Mouse (Mus musculus): ENCODE results near the gene Capzb. TPM values are rescaled to one million over a fixed set of nuclear protein-coding genes. Genes with fewer than 3 reads are reported as not detected.

The Capzb gene
- polyA plus RNA-seq, 1 experiment from 2014 or later, result 312 TPM

DNA sequence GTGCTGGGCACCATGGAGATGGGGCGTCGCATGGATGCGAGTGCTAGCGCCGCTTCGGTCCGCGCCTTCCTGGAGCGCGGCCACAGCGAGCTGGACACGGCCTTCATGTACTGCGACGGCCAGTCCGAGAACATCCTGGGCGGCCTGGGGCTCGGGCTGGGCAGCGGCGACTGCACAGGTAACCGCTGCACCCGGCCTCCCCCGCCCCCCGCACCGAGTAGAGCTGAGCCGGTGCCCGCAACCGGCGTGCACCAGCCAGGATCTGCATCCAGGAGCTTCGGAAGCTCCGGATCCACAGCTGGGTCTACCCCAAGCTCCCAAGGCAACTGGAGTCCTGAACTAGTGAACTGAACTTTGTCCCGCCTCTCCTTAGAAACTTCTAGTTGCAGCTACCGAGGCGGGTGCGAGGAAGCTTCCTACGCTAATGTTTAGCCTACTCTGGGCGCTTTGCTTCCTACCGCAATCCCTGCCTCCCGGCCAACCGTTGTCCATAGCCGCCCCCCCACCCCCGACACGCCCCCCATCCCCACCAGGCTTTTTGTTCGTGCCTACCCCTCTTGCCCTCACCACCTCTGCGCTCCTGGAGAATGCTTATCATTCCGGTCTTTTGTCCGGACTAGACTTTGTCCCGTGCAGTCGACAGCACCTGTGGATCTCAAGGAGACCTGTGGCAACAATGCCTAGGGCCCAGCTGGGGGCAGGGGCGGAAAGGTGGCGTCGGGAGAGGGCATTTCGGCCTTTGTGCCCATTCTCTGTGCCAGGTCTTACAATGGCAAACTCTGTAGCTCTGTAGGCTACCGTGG lies 118.4 kb downstream of the Capzb start:
- peak overlapping the region; percentile 97 for H3K4me2 ChIP-seq
- peak overlapping the region; percentile 86 for H3K4me3 ChIP-seq (replicated peaks)
- peaks cover 5% of the 10 kb centered on the region; the same call in 1 of the 2 replicates for H3K27me3 ChIP-seq
- H3K36me3 ChIP-seq (replicated peaks), result peaks cover 22% of the 10 kb centered on the region
- peak overlapping the region; percentile 91 for H3K9ac ChIP-seq
- ATAC-seq (ENCODE audit: low FRiP score), result peak; percentile 79
- peak overlapping the region; percentile 69; the same call in 1 of the 2 replicates for H3K27ac ChIP-seq
- peaks cover 26% of the 10 kb centered on the region for H3K4me1 ChIP-seq
- under 1% methylated on average over 53 of the region's 53 CpGs for WGBS
- no peaks in the 10 kb centered on the region for H3K9me3 ChIP-seq

DNA sequence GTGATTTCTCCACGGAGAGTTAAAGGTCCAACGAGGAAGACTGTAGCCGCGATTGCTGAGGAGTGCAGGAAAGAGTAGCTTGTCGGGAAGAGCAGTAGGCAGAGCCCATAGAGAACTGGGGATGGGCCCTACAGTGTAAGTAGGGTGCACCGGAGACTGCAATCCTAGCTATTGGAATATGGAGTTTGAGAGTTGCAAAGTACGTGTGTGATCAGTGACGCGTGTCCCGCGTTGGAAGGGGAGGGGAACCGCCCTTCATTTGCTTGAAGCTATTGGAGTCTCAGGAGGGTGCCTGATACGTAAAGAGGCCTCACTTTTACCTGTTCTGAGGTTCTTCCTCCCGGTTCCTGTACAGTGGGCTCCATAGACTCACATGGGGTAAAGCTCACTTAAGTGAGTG lies 119.0 kb downstream of the Capzb start:
- Histone ChIP-seq H3K27me3 (peaks cover 5% of the 10 kb centered on the region; the same call in 1 of the 2 replicates), H3K4me3 (replicated peaks) (peak overlapping the region; percentile 86), H3K4me1 (peaks cover 26% of the 10 kb centered on the region), H3K9me3 (no peaks in the 10 kb centered on the region), H3K27ac (no peak overlapping the region), H3K9ac (peak overlapping the region; percentile 91), H3K36me3 (replicated peaks) (peaks cover 22% of the 10 kb centered on the region), H3K4me2 (peak overlapping the region; percentile 97)
- ATAC-seq (ENCODE audit: low FRiP score), result no peak
- WGBS, result 24% methylated on average over 14 of the region's 14 CpGs

DNA sequence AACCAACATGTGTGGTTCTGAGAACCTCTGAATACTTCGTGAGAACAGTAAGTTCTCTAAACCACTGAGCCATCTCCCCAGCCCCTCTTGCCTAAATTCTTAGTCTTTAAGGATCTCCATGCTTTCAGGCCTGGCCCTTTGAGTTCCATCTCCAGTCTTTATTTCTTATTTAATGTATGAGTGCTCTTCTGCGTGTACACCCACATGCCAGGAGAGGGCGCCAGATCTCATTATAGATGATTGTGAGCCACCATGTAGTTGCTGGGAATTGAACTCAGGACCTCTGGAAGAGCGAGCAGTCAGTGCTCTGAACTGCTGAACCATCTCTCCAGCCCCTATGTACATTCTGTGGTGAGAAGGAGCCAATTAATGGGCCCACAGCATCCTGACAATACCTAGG lies 119.9 kb downstream of the Capzb start:
- H3K9ac ChIP-seq, result no peak overlapping the region
- H3K27me3 ChIP-seq, result peaks cover 5% of the 10 kb centered on the region; the same call in 1 of the 2 replicates
- H3K4me1 ChIP-seq, result peaks cover 26% of the 10 kb centered on the region
- no peak overlapping the region for H3K4me3 ChIP-seq (replicated peaks)
- no peak overlapping the region for H3K4me2 ChIP-seq
- WGBS, result 61% methylated on average over 4 of the region's 4 CpGs
- ATAC-seq (ENCODE audit: low FRiP score), result no peak
- peaks cover 31% of the 10 kb centered on the region for H3K36me3 ChIP-seq (replicated peaks)
- no peak overlapping the region for H3K27ac ChIP-seq
- no peaks in the 10 kb centered on the region for H3K9me3 ChIP-seq

DNA sequence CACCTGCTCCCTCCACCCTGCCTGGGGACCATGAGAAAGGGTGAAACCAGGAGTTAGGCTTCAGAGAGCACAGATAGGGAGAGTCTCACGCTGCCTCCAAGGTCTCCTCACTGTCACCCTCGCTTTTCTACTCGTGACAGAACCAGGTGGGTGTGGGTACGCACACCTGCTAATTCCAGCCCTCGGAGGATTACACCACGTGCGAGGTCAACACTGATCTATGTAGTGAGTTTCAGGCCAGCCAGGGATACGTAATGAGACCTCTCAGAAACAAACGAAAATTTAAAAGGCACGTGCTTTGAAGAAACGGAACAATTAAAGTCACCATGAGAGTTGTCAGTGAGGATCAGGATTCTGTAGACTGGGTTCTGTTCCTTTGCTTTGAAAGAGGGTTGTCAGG lies 125.8 kb downstream of the Capzb start:
- H3K9me3 ChIP-seq, result no peaks in the 10 kb centered on the region
- H3K27me3 ChIP-seq, result no peaks in the 10 kb centered on the region
- no peak overlapping the region for H3K4me2 ChIP-seq
- no peak overlapping the region for H3K4me3 ChIP-seq (replicated peaks)
- H3K9ac ChIP-seq, result no peak overlapping the region
- no peak overlapping the region for H3K27ac ChIP-seq
- WGBS, result 92% methylated on average over 11 of the region's 11 CpGs
- no peaks in the 10 kb centered on the region for H3K4me1 ChIP-seq
- peaks cover 50% of the 10 kb centered on the region for H3K36me3 ChIP-seq (replicated peaks)
- no peak for ATAC-seq (ENCODE audit: low FRiP score)

DNA sequence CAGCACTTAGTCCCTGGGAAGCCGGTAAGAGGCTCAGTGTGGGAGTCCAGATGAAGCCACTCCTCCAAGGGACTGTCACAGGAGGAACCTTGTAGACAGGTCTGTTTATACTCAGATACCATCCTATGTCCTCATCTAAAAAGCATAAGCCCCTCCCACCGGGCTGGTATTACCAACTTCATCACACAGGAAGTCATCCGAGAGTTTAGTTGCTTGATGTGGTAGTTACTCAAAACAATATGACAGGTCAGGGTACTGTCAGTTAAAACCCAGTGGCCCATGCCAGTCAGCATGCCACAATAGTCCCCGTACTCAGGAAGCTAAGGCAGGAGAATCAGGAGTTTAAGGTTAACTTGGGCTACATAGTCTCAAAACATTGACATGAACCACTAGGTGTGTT lies 127.0 kb downstream of the Capzb start:
- Histone ChIP-seq H3K27me3 (no peaks in the 10 kb centered on the region), H3K9me3 (no peaks in the 10 kb centered on the region), H3K4me3 (replicated peaks) (no peak overlapping the region), H3K4me2 (no peak overlapping the region), H3K27ac (no peak overlapping the region), H3K4me1 (no peaks in the 10 kb centered on the region), H3K9ac (no peak overlapping the region), H3K36me3 (replicated peaks) (peaks cover 41% of the 10 kb centered on the region)
- ATAC-seq (ENCODE audit: low FRiP score), result no peak
- WGBS, result 96% methylated on average over 4 of the region's 4 CpGs

DNA sequence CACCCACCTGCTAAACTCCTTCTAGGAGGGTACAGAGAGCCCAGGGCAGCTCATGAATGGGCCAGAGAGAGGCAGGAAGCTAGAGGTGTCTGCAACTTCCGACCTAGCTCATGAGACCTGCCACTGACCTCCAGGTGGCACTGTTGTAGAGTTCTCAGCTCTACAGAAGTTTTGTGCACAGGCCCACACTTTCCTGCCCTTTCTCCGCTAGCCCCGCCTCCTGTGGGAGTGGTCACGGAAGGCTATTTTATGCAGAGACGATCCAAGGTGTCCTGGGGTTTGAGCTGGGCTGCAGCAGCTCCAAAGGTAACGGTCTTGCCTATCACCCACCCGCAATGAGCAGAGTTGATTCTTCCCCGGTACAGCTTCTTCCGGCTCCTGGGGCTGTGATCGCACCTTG lies 137.9 kb downstream of the Capzb start:
- peak overlapping the region; percentile 19 for H3K4me3 ChIP-seq (replicated peaks)
- H3K36me3 ChIP-seq (replicated peaks), result no peaks in the 10 kb centered on the region
- H3K4me2 ChIP-seq, result peak overlapping the region; percentile 44
- no peak for ATAC-seq (ENCODE audit: low FRiP score)
- H3K27me3 ChIP-seq, result peaks cover 6% of the 10 kb centered on the region; the same call in 1 of the 2 replicates
- 10% methylated on average over 10 of the region's 10 CpGs for WGBS
- no peaks in the 10 kb centered on the region for H3K9me3 ChIP-seq
- no peak overlapping the region for H3K9ac ChIP-seq
- no peak overlapping the region for H3K27ac ChIP-seq
- 0 out of 2 replicates have a peak, but pooled peaks cover 5% of the 10 kb centered on the region for H3K4me1 ChIP-seq

DNA sequence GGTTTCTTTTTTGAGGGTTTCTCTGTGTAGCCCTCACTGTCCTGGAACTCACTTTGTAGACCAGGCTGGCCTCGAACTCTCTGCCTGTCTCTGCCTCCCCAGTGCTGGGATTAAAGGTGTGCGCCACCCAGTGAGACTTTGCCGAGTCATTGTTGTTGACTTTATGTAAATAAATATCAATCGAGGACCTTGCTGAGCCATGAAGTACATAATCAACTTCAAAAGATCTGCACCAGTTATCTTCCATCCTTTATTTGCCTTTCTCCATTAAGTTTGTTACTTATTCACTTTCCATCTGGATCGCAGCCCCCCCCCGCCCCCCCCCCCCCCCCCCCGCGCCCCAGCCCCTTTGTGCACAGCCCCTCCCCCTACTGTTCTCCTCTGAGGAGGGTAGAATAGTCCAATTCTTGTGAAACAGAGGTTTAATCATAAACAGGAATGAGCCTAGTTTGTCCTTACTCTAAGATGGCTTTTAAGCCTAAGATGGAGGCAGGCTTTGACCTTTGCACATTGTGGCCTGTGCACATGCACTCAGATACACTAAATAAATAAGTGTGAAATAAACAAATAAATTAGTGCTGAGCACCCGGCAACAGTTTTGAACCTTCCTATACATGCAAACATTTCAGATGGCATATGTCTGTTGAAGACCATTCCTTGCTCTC lies 142.1 kb downstream of the Capzb start:
- no peak overlapping the region for H3K4me2 ChIP-seq
- 80% methylated on average over 6 of the region's 9 CpGs for WGBS
- peaks cover 23% of the 10 kb centered on the region for H3K27me3 ChIP-seq
- 0 out of 2 replicates have a peak, but pooled peaks cover 5% of the 10 kb centered on the region for H3K4me1 ChIP-seq
- H3K9ac ChIP-seq, result no peak overlapping the region
- no peak for ATAC-seq (ENCODE audit: low FRiP score)
- no peaks in the 10 kb centered on the region for H3K9me3 ChIP-seq
- H3K36me3 ChIP-seq (replicated peaks), result no peaks in the 10 kb centered on the region
- H3K27ac ChIP-seq, result no peak overlapping the region
- H3K4me3 ChIP-seq (replicated peaks), result no peak overlapping the region

DNA sequence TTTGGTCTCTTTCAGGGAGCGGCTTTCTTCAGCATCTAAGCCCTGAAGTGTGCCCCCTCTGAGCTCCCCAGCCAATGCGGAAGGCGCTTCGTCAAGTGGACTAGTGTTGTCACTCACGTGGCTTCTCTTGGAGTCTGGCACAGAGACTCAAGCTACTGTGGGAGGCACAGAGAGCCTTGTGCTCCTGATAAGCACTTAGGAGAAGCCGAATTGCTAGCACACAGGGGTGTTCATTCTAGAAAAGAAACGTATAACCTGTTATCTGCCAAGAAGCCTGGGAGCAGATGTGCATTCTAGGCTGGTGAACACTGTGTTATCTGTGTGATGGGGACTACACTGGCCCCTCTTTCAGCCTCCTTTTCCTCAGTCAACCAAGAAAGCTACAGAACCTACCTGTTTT lies 142.8 kb downstream of the Capzb start:
- H3K4me2 ChIP-seq, result no peak overlapping the region
- H3K9me3 ChIP-seq, result no peaks in the 10 kb centered on the region
- whole genome bisulfite sequencing, result 77% methylated on average over 7 of the region's 7 CpGs
- no peak for ATAC-seq (ENCODE audit: low FRiP score)
- H3K27me3 ChIP-seq, result peaks cover 23% of the 10 kb centered on the region
- no peak overlapping the region for H3K9ac ChIP-seq
- H3K36me3 ChIP-seq (replicated peaks), result no peaks in the 10 kb centered on the region
- no peak overlapping the region for H3K27ac ChIP-seq
- 0 out of 2 replicates have a peak, but pooled peaks cover 4% of the 10 kb centered on the region for H3K4me1 ChIP-seq
- H3K4me3 ChIP-seq (replicated peaks), result no peak overlapping the region

DNA sequence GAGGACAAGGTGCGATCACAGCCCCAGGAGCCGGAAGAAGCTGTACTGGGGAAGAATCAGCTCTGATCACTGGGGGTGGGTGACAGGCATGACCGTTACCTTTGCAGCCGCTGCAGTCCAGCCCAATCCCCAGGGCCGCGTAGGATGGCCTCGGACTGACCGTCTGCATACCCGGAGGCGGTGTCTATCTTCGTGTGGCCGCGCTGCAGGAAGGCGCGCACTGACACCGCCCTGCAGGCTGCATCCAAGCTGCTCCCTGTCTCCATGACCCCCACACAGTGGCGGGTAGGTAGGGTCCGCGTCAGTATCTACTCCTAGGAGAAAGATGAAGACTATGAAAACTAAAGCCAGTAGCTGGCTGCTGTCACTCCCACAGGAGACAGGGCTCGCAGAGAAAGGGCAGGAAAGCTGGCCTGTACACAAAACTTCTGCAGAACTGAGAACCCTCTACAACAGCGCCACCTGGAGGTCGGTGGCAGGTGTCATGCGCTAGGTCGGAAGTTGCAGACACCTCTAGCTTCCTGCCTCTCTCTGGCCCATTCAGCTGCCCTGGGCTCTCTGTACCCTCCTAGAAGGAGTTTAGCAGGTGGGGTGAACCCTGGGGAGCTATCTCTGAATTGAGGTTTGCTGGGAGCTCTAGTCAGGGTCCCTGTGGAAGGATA lies 144.3 kb downstream of the Capzb start:
- Histone ChIP-seq H3K9me3 (no peaks in the 10 kb centered on the region), H3K27me3 (peaks cover 23% of the 10 kb centered on the region), H3K4me2 (peak overlapping the region; percentile 29), H3K27ac (no peak overlapping the region), H3K4me1 (no peaks in the 10 kb centered on the region), H3K9ac (peak overlapping the region; percentile 34; the same call in 1 of the 2 replicates), H3K4me3 (replicated peaks) (0 out of 2 replicates have a peak overlapping the region, but pooled peaks have one; percentile 11), H3K36me3 (replicated peaks) (no peaks in the 10 kb centered on the region)
- no peak for ATAC-seq (ENCODE audit: low FRiP score)
- 22% methylated on average over 24 of the region's 24 CpGs for WGBS

DNA sequence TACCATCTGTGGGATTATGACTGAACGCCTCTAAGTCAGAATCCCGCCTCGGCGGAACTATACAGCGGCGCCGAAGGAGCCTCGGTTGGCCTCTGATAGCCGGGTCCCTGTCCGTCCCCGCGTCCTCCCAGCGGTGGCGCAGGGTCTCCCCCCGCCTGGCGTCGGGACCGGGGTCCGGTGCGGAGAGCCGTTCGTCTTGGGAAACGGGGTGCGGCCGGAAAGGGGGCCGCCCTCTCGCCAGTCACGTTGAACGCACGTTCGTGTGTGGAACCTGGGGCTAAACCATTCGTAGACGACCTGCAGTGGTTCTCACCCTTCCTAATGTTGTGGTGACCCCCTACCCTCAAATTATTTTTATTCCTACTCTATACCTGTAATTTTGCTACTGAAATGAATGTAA lies 145.4 kb downstream of the Capzb start:
- Histone ChIP-seq H3K27ac (no peak overlapping the region), H3K9ac (no peak overlapping the region), H3K9me3 (no peaks in the 10 kb centered on the region), H3K4me3 (replicated peaks) (no peak overlapping the region), H3K4me1 (no peaks in the 10 kb centered on the region), H3K27me3 (peaks cover 23% of the 10 kb centered on the region), H3K36me3 (replicated peaks) (no peaks in the 10 kb centered on the region), H3K4me2 (no peak overlapping the region)
- 62% methylated on average over 33 of the region's 33 CpGs for WGBS
- no peak for ATAC-seq (ENCODE audit: low FRiP score)

DNA sequence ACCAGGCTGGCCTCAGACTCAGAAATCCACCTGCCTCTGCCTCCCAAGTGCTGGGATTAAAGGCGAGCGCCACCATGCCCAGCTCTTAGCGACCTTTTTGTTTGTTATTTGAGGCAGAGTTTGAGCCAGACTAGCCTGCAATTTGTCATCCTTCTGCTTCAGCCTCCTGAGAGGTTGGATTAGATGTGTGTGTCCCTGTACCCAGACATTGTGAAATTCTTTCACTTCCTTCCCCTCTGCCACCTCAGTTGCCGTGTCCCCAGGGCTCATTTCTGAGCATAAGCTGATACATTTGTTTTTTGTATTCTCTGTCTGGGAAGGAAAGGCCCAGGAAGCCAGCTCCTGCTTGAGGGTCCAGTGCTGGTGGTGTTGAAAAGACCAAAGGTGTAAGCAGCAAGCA lies 148.1 kb downstream of the Capzb start:
- no peak for ATAC-seq (ENCODE audit: low FRiP score)
- no peaks in the 10 kb centered on the region for H3K4me1 ChIP-seq
- H3K4me3 ChIP-seq (replicated peaks), result no peak overlapping the region
- no peaks in the 10 kb centered on the region for H3K9me3 ChIP-seq
- no peak overlapping the region for H3K9ac ChIP-seq
- WGBS, result 80% methylated on average over 4 of the region's 4 CpGs
- H3K36me3 ChIP-seq (replicated peaks), result peaks cover 7% of the 10 kb centered on the region
- H3K27ac ChIP-seq, result no peak overlapping the region
- H3K4me2 ChIP-seq, result no peak overlapping the region
- H3K27me3 ChIP-seq, result peaks cover 17% of the 10 kb centered on the region
